Mouse (Mus musculus): ENCODE data around the gene Gm3286.
"Not testable (repeated sequence)": the region's sequence is repeated elsewhere in the genome, so short reads cannot be mapped to it uniquely, and the experiment has no call there.

The Gm3286 gene

DNA sequence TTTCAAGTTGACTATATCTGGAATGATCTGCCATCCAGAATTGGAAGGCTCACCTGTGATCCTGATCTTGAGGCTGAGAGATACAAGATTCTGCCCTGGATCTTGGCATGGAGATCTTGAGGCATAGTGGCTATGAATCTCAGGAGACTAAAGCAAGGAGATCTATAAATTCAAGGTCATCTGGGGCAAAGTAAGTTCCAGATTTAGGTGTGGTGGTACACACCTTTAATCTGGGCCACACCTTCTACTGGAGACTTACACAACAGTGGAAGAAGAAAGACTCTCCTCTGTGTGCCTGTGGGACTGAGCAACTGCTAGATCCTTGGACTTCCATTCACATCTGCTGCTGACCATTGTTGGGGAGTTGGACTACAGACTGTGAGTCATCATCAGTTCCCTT is at the start of gene Gm3286:
Gene Gm3286, plus strand, starts transcription at position 301 of the 400 bp plus-strand sequence.
- DNase-seq (ENCODE audit: low read depth in 2 of 2, low spot score in 2 of 2), result not testable (repeated sequence)

Data from CD8-positive naive resting alpha-beta T cell, adult 2 months (primary cell).